Mouse (Mus musculus): ENCODE results near the gene Thyn1.
A peak's percentile ranks its signal among the peaks of the same experiment; 100 is the strongest.

DNA sequence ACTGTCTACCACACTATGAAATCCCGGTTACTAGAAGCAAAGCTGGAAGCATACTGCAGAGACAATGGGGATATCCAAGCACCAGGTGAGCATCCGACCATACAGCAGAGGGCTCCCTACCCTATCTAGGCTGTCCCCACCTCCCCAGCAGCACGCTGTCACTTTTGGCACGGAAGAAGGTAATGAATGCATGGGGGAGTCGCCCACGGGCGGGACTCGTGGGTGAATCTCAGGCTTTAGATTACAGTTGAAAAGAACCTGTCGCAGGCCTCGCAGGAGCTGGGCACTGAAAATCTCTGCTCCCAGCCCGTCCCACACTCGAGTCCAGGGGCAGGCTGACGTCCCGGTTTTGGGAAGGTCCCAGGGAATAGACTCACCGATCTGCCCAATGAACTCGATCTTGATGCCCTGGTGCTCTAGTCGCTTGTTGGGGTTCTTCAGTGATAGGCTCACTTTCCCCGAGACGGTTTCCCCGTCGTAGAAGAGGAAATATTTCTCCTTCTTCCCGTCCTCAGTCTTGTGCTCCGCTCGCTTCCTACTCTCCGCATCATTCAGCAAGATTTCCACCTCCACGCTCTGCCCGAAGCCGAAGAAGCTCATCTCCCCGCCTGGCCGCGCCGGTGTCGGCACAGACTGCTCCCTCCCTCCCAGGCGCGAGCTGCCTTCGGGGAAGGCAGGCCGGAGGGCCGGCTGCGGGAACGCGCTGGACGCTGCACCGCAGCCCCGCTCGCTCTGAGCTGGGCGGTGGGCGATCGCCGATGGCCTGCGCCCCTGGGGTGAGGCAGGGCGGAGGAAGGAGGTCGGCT lies 29.7 kb downstream of the Thyn1 start:
- TF ChIP-seq EP300 (IDR thresholded peaks at IDR 0.05; ENCODE audit: low read length): no peak
- no peak for TF ChIP-seq TCF12 (IDR thresholded peaks at IDR 0.05; ENCODE audit: low read depth, low read length)
- TF ChIP-seq CTCF (conservative IDR thresholded peaks at IDR 0.05 in 1 of 2, IDR thresholded peaks at IDR 0.05 in 1 of 2; ENCODE audit: low read depth in 2 of 2, low read length in 2 of 2): peak in 1 of 2 experiments; percentile 54; a peak in 2 of 4 replicates
- TF ChIP-seq ZMIZ1 (IDR thresholded peaks at IDR 0.05; ENCODE audit: low read depth, low read length): no peak
- TF ChIP-seq MAX (IDR thresholded peaks at IDR 0.05; ENCODE audit: low read length): peak; percentile 17; the same call in 1 of the 2 replicates
- TF ChIP-seq MYC (IDR thresholded peaks at IDR 0.05; ENCODE audit: low read depth, low read length): no peak
- no peak for TF ChIP-seq POLR2A (IDR thresholded peaks at IDR 0.05; ENCODE audit: low read depth, low read length)
- no peak for TF ChIP-seq HCFC1 (IDR thresholded peaks at IDR 0.05; ENCODE audit: low read depth, low read length)
- TF ChIP-seq ETS1 (conservative IDR thresholded peaks at IDR 0.05; ENCODE audit: low read depth, low read length): no peak
- no peak for TF ChIP-seq NRF1 (IDR thresholded peaks at IDR 0.05; ENCODE audit: low read depth, low read length)
- no peak for TF ChIP-seq RCOR1 (conservative IDR thresholded peaks at IDR 0.05; ENCODE audit: low read depth, low read length)
- TF ChIP-seq CHD1 (IDR thresholded peaks at IDR 0.05; ENCODE audit: low read depth, low read length): 0 out of 2 replicates have a peak, but pooled peaks have one; percentile 28
- no peak for TF ChIP-seq USF2 (conservative IDR thresholded peaks at IDR 0.05; ENCODE audit: low read depth, low read length)
- no peak for TF ChIP-seq MAFK (IDR thresholded peaks at IDR 0.05; ENCODE audit: insufficient replicate concordance, low read length)

All from CH12.LX (cell line).